Comparison of ENCODE assay signal across 8 mouse cellular contexts in the genomic region with DNA sequence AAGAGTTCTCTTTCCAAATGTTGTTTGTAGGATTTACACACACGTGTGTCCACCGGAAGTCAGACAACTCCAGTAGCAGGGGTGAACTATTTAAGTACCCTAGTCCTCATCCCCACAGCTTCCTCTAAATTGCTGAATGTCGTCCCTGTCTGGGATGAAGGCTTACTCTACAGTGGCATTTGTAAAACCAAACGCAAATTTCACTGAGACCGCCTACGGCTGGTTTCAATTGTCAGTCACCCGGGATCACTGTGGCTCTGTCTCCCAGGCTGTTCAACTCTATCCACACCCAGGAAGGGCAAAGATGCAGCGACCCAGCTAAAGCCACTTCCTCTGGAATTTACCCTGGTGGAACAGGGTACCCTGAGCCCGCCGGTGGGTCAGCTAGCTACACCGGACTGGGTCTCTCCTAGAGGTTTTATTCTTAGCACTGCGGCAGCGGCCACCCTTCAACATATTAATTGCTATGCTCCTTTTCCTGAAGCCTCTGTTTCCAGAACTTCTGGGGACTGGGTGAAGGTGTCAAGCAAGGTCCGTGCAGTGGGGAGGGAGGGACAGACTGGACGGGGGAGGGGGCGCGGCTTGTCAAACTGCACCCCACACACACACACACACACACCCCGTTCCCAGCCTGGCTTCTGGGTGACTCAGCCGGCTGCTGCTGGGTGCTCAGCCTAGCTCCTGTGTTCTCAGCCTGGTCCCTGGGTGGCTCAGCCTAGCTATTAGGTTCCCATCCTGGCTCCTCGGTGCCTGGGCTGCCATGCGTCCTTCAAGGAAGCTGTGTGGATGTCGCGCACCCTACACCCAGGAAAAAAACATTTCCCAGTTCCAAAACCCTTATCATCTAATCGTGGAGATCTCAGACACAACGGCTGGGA. TPM values are rescaled to one million over a fixed set of nuclear protein-coding genes. Genes with fewer than 3 reads are reported as not detected.
A peak's percentile ranks its signal among the peaks of the same experiment; 100 is the strongest.
DNase-seq lines count a peak whose midpoint lies in the region; ATAC-seq lines count a peak whose summit lies in the region.

No protein-coding gene starts in this region.

- ATAC-seq in granulocyte monocyte progenitor cell, adult 5-6 weeks (replicated peaks; ENCODE audit: poor library complexity, severe bottlenecking): peak; percentile 50

- peak; percentile 43 for DNase-seq in testis, postnatal 10 days (ENCODE audit: low spot score)
- DNase-seq in testis, postnatal 14 days (ENCODE audit: low spot score): no peak
- peak; percentile 58 to 65 for DNase-seq in cerebellum, postnatal 10 days
- peak; percentile 43 to 50 for DNase-seq in layer of hippocampus, postnatal 10 days (ENCODE audit: low spot score in 2 of 2)
- peak; percentile 54 for DNase-seq in lung, postnatal 10 days
- DNase-seq in right cerebral cortex, postnatal 25 days: peak; percentile 51
- no peak for DNase-seq in gastrocnemius, postnatal 36 days

- intact Hi-C loops in gastrocnemius, postnatal 36 days (cut with DNase I): no loop called here

RNA-seq across cellular contexts. Expression of a gene that starts 1.3 kb away (rescaled TPM):
- total RNA-seq in granulocyte monocyte progenitor cell, adult 5-6 weeks (2014; fragmentation: Nextera tagmentation): 1.4 and 2.1 TPM in 2 replicates
- total RNA-seq in granulocyte monocyte progenitor cell, adult 5-6 weeks (2017): 3.6 and 7.9 TPM in 2 replicates
- total RNA-seq in layer of hippocampus, postnatal 10 days (2021): 100 to 1,000 TPM in 1 of 2 experiments, 10 to 100 TPM in 1; 99.3 to 101 TPM
- total RNA-seq in gastrocnemius, postnatal 36 days (2021): 1 to 10 TPM; 1.4 to 2.3 TPM

Comparison
In these comparisons a context has a peak if more than half of its experiments do, and no peak if none do; other contexts are left out.
1. DNase-seq: peak in testis, postnatal 10 days (single experiment), cerebellum, postnatal 10 days (2 of 2), layer of hippocampus, postnatal 10 days (2 of 2), lung, postnatal 10 days (single experiment) and right cerebral cortex, postnatal 25 days (single experiment); none in testis, postnatal 14 days (single experiment) and gastrocnemius, postnatal 36 days (0 of 2).
2. RNA of a gene that starts 1.3 kb away (total RNA-seq): 99.3 to 101 TPM in layer of hippocampus, postnatal 10 days; 1.4 to 7.9 TPM in granulocyte monocyte progenitor cell, adult 5-6 weeks and 1.4 to 2.3 TPM in gastrocnemius, postnatal 36 days; every median in the first group is over 10 times any median in the second.